Mouse (Mus musculus) heart, adult 18-20 months (tissue): Measurements from ENCODE around the gene Vps37b. TPM values are rescaled to one million over a fixed set of nuclear protein-coding genes. Genes with fewer than 3 reads are reported as not detected.
"Not testable (repeated sequence)": the region's sequence is repeated elsewhere in the genome, so short reads cannot be mapped to it uniquely, and the experiment has no call there.

Experiments used
- DNase-seq, 2 experiments: peaks; one replicate each; pipeline ENCODE4 v3.0.0; 2021 to 2022; ENCODE audit warnings: mixed read lengths in 1 of 2
- long read RNA-seq, 2 experiments: library from polyadenylated mRNA; stranded (forward); transcript quantifications; one replicate each; pipeline ENCODE4 v2.0.0; 2021
- total RNA-seq, 2 experiments: library from RNA; stranded (reverse); gene quantifications; 2 replicates each; pipeline ENCODE4 v1.2.3; 2021

Gene Vps37b
- total RNA-seq: 10 to 100 TPM; 15.1 to 15.2 TPM
- long read RNA-seq, experiment 1, transcript Vps37b-201 (4 exons, 2,522 nt): major isoform, 27 of 87 reads
- long read RNA-seq, experiment 1, partial matches to known transcripts: 0 of 87 reads
- long read RNA-seq, experiment 1, other reads (novel, unspliced or antisense): 59 of 87 reads
- long read RNA-seq, experiment 2, transcript Vps37b-201 (4 exons, 2,522 nt): major isoform, 13 of 56 reads
- long read RNA-seq, experiment 2, partial matches to known transcripts: 0 of 56 reads
- long read RNA-seq, experiment 2, other reads (novel, unspliced or antisense): 42 of 56 reads

GRCm38 (mm10) chr5:124032001-124032508, at the start of gene Vps37b:
Gene Vps37b, minus strand, starts transcription at chr5:124032270.
- peak; percentile 91 to 93 for DNase-seq

GRCm38 (mm10) chr5:124079880-124080279, 47.8 kb upstream of the Vps37b start:
- DNase-seq: no peak

GRCm38 (mm10) chr5:124078794-124079416, 46.8 kb upstream of the Vps37b start:
- no peak for DNase-seq

- DNase-seq: no peak
These were observed 45.9 kb upstream of the Vps37b start for GRCm38 (mm10) chr5:124077856-124078460.

- no peak for DNase-seq
These were observed 45.2 kb upstream of the Vps37b start for GRCm38 (mm10) chr5:124077241-124077640.

GRCm38 (mm10) chr5:124076559-124076958, 44.5 kb upstream of the Vps37b start:
- DNase-seq: no peak

GRCm38 (mm10) chr5:124075716-124076115, 43.6 kb upstream of the Vps37b start:
- no peak for DNase-seq

- DNase-seq: peak in 1 of 2 experiments; percentile 45
These were observed 42.8 kb upstream of the Vps37b start for GRCm38 (mm10) chr5:124074845-124075307.

- DNase-seq: no peak
These were observed 41.6 kb upstream of the Vps37b start for GRCm38 (mm10) chr5:124073682-124074081.

- no peak for DNase-seq
These were observed 37.6 kb upstream of the Vps37b start for GRCm38 (mm10) chr5:124069657-124070056.

- peak; percentile 26 to 51 for DNase-seq
These were observed 30.2 kb upstream of the Vps37b start for GRCm38 (mm10) chr5:124062037-124062824.

GRCm38 (mm10) chr5:124059677-124060076, 27.6 kb upstream of the Vps37b start:
- peak; percentile 44 to 72 for DNase-seq

GRCm38 (mm10) chr5:124058749-124059148, 26.7 kb upstream of the Vps37b start:
- no peak for DNase-seq

- DNase-seq: no peak
These were observed 24.9 kb upstream of the Vps37b start for GRCm38 (mm10) chr5:124056956-124057355.

GRCm38 (mm10) chr5:124056219-124056618, 24.1 kb upstream of the Vps37b start:
- DNase-seq: no peak

- not testable (repeated sequence) for DNase-seq
These were observed 20.6 kb upstream of the Vps37b start for GRCm38 (mm10) chr5:124052641-124053040.

- DNase-seq: peak in 1 of 2 experiments; percentile 46
These were observed 19.9 kb upstream of the Vps37b start for GRCm38 (mm10) chr5:124051899-124052491.

- peak; percentile 45 to 64 for DNase-seq
These were observed 18.3 kb upstream of the Vps37b start for GRCm38 (mm10) chr5:124050095-124051050.

- no peak for DNase-seq
These were observed 17.4 kb upstream of the Vps37b start for GRCm38 (mm10) chr5:124049249-124050045.
